Mouse (Mus musculus) olfactory bulb, adult 2 months (tissue): ENCODE data around the gene Ubac2.

Experiments used
- CTCF ChIP-seq: fragments of 200-500 bp; IDR thresholded peaks from 2 replicates; pipeline ENCODE4 v1.5.1; 2012; ENCODE audit warnings: low read depth, mild to moderate bottlenecking, low read length, moderate library complexity; ENCODE audit not compliant: insufficient read depth
- POLR2A ChIP-seq: fragments of 200-500 bp; IDR thresholded peaks from 2 replicates; pipeline ENCODE4 v1.6.1; 2012; ENCODE audit warnings: mild to moderate bottlenecking, low read depth, low read length, moderate library complexity; ENCODE audit not compliant: insufficient read depth

DNA sequence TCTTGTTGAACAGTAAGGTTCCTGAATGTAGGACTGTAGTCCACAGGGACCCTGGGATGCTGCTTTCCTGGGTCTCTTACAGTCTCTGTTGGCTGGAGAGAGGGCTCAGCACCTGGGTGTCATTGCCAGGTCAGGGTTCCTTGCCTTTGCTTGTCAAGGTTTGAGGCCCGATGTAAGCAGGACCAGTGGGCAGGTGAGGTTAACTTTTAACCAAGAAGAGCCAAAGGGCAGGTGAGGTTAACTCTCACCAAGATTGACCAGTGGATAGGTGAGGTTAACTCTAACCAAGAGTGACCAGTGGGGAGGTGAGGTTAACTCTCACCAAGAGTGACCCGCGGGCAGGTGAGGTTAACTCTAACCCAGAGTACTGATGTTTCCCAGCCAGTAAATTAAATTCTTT lies 110.9 kb downstream of the Ubac2 start:
- TF ChIP-seq CTCF (no peak), POLR2A (no peak)
